Mouse (Mus musculus) hindlimb bud, embryonic 11.5 days (tissue): Measurements from ENCODE around the gene Hoxc6.

Experiments
- DNase-seq: peaks from one replicate; pipeline ENCODE4 v3.0.0-alpha.2; 2012; ENCODE audit warnings: low read depth, low spot score; ENCODE audit errors: extremely low spot score

Gene Hoxc6

DNA sequence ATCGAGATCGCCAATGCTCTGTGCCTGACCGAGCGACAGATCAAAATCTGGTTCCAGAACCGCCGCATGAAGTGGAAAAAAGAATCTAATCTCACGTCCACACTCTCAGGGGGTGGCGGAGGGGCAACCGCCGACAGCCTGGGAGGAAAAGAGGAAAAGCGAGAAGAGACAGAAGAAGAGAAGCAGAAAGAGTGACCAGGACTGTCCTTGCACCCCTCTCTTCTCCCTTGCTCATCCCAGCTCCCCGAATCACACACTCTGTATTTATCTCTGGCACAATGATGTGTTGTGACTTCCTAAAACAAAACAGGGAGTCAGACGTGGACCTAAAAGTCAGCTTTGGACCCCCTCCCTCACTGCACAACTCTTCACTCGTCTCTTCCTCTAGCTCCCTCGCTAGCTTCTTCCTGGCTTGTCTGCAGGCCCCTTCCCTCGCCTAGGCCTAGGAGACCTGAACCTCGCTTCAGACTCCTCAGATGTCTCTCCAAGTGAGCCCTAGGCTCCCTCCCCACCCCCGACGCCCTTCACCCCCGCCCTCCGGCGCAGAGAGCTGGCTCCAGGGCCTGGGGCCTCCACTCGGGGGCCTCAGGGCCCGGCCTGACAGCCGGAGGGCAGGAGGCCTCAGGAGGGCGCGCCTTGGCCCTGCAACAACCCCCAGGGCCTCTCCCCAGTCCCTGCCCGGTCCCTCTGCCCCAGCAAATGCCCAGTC, 12.9 kb downstream of the Hoxc6 start:
- no peak for DNase-seq

GRCm38 (mm10) chr15:103011928-103012486, 13.9 kb downstream of the Hoxc6 start:
- no peak for DNase-seq

- DNase-seq = no peak
These were observed 15.4 kb downstream of the Hoxc6 start for GRCm38 (mm10) chr15:103013238-103013984.

GRCm38 (mm10) chr15:103014166-103015008, 16.3 kb downstream of the Hoxc6 start:
- peak; percentile 88 for DNase-seq

DNA sequence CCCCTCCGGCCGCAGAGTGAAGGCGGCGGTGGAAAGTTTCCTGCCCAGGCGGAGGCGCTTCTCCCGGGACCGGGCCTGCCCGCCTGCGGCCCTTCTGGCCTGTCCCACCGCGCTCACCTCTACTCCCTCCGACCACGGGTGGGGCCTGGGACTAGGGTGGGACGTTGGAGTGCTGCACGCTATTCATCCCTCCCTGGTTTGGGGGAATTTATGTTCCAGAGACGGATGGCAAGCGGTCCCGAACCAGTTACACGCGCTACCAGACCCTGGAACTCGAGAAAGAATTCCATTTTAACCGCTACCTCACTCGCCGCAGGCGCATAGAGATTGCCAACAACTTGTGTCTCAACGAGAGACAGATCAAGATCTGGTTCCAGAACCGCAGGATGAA, 16.9 kb downstream of the Hoxc6 start:
- DNase-seq = no peak

DNA sequence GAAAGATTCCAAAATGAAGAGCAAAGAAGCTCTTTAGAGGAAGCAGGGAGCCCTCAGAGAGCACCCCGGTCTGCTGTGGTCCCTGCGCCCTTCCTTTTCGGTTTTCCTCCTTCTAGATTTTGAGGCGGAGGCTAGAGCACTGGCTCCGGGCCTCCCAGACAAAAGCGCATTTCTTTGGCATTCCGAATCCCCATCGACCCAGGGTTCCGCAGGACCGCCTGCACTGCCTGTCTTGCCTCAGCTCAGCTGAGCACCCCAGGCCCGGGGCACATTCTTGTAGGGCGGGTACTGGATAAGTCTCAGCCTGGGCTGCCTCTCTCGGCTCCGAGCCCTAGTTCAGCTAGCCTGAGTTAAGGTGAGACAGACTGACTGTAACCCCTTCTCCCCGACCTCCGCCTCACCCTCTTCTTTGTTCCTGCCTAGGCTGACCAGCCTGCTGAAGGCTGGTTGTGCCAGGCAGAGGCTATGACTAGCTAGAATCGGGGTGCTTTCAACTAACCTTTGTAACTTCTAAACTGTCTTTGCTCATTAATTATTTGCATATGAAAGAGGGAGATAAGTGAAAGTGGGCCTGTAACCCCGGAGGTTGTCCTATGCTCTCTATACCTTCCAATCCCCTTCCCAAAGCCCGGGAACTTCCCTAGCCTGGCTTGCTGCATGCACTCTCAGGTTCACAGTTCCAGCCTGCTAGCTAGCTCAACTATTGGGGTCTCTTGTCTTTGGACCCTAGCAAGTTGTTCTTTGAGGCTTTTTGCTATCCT, 17.5 kb downstream of the Hoxc6 start:
- no peak for DNase-seq

DNA sequence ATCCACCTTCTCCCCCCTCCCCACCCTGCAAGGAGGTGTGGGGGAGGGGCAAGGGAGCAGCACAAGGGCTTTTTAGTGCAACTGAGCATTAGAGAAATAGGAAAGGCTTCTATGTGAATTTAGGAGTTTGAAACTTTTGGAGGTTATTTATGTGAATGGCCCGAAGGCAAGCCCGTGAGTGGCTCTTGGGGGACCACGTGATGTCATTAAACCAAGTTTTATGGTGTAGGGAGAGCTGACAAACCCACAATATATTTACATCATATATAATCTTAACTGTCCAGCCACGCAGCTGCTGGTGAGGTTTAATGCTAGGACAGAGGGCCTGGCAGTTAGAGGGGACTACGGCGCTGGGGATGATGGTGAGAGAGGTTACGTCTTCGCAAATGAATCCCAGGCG, 20.6 kb downstream of the Hoxc6 start, which contains the start of gene Hoxc4:
Hoxc4 (plus strand) TSS at position 299 of the 400 bp plus-strand sequence.
- no peak for DNase-seq

GRCm38 (mm10) chr15:103020899-103021418, 22.9 kb downstream of the Hoxc6 start:
- no peak for DNase-seq

DNA sequence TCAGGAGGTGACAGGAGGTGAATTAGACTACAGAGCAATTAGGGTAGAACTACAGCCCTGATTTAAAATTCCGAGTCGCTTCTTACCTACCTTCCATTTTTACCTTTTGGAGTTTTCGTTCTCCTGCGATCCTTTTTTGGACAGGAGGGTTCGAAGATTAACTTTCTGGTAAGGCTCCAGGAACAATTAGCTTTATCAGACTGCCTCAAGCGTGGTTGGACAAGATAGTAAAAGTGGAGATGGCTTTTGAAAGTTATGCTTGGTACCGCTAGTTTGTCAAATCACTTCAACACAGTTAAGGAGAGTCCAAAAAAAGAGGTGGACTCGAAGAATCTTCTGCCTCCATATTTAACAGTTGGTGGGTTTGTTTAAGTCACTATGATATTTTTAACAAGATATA, 23.5 kb downstream of the Hoxc6 start:
- no peak for DNase-seq

GRCm38 (mm10) chr15:103024131-103024530, 26.1 kb downstream of the Hoxc6 start:
- no peak for DNase-seq

GRCm38 (mm10) chr15:103027266-103028235, 29.5 kb downstream of the Hoxc6 start:
- no peak for DNase-seq

DNA sequence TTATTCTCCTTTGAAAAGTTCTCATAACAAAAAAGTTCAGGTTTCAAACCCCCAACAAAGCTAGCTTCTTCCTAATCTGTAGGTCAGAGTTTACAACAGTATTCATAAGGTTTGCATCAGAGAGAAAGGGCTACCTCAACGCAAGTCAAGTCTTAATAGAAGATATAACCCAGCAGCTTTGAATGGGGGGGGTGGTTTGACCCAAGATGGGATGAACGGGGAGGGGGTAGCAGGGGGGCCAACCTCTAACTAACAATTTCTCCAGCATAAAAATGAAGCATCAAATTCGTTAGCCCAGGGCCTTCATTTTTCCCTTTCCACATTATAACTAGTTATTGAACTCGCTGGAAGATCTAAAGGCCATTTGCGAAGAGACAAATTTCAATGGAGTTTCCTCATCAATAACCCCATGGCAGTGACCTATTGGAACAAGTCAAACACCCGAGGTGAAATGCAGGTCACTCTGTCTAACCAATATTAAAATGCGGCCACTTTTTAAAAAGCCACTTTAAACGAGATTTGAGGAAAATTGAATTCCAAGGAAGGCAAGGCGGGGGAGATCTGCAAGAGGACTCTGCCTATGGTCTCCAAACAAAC, 31.0 kb downstream of the Hoxc6 start:
- DNase-seq = no peak

DNA sequence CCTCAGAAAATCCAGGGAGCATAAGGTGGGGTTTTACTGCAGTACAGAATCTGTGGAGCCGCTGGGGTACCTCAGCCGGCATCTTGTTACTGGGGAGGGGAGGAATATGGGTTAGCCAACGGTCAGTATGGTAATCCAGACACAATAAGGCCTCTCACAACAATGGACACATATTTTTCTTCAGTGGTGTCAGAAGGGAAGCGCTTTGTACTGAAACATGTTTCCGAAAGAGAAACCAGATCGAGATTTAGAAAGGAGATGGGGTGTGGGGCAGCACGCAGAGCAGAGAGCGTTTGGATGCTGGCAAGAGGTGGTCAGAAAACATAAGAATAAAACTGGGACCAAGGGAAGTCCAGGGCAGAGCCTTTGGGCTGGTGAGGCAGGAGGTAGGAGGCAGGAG, 32.1 kb downstream of the Hoxc6 start:
- no peak for DNase-seq

- DNase-seq = no peak
These were observed 34.1 kb downstream of the Hoxc6 start for GRCm38 (mm10) chr15:103032167-103032566.

GRCm38 (mm10) chr15:103032646-103033575, 34.9 kb downstream of the Hoxc6 start:
- DNase-seq = no peak

- no peak for DNase-seq
These were observed 36.2 kb downstream of the Hoxc6 start for GRCm38 (mm10) chr15:103034043-103034806.
